Mouse (Mus musculus) lung, postnatal 25 days (tissue): ENCODE data around the gene Cep295.
A peak's percentile ranks its signal among the peaks of the same experiment; 100 is the strongest.
"Not testable (repeated sequence)": the region's sequence is repeated elsewhere in the genome, so short reads cannot be mapped to it uniquely, and the experiment has no call there.

Source experiments
- DNase-seq: peaks from one replicate; pipeline ENCODE4 v3.0.0; 2022; ENCODE audit warnings: low spot score

Gene Cep295

DNA sequence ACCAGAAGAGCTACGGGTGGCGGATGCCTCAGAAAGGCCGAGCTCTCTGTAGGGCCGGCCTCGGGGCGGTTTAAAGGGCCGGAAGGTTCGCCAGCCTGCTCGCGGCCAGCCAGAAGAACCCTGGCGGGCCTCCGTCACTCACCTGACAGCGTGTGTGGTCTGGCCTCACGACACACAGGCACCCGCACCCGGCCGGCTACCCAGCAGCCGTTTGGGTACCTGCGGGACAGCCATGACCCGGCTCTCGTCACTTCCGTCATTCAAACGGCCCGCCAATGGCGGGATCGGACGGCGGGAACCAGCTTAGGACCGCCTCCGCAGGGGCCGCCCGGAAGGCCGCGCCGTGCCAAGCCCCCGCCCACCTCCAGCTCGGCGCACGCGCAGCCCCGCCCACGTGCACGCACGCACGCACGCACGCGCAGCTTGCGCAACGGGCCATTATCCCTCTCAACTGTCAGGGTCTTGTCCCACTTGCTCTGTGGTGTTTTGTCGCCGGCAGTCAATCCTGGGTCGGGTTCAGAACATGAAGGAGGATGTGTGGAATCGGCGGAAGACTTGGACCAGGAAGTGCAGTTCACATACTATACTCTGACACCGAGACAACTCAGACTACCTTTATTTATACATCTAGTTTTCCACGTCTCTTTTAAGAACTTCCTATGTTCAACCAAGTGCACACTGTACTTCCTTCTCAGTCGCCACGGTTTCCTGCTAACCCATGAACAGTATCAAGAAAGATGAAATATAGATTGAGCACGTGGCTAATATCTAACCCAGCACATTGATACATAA, at the start of gene Cep295:
TSS of gene Cep295 (minus strand) at position 305 of the 792 bp plus-strand sequence.
- peak; percentile 96 for DNase-seq

DNA sequence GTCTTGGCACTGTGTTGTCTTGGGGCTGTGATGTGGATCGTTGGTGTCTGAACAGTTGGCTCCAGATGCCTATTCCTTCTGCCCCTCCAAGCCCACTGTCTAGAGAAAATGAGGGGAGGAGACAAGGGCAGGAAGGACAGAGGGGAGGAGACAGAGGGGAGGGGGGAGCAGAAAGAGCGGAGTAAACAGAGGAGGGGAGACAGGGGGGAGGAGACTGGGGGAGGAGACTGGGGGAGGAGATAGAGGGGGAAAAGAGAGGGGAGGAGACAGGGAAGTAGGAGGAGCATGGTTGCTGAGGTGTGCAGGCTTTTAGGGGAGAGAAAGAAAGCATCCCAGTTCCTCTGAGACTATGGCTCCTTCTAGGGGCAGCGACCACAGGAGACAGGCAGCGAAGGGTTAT, 40.0 kb upstream of the Cep295 start:
- DNase-seq: no peak

DNA sequence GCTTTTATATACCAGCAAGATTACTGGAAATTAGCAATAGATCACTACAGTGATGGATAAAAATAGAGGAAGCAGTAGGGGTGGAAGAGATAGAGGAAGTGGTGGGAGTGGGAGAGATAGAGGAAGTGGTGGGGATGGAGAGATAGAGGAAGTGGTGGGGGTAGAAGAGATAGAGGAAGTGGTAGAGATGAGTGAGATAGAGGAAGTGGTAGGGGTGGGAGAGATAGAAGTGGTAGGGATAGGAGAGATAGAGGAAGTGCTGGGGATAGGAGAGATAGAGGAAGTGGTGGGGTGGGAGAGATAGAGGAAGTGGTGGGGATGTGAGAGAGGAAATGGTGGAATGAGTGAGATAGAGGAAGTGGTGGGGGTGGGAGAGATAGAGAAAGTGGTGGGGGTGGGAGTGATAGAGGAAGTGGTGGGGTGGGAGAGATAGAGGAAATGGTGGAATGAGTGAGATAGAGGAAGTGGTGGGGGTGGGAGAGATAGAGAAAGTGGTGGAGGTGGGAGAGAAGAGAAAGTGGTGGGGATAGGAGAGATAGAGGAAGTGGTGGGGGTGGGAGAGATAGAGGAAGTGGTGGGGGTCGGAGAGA, 37.9 kb upstream of the Cep295 start:
- DNase-seq: no peak

DNA sequence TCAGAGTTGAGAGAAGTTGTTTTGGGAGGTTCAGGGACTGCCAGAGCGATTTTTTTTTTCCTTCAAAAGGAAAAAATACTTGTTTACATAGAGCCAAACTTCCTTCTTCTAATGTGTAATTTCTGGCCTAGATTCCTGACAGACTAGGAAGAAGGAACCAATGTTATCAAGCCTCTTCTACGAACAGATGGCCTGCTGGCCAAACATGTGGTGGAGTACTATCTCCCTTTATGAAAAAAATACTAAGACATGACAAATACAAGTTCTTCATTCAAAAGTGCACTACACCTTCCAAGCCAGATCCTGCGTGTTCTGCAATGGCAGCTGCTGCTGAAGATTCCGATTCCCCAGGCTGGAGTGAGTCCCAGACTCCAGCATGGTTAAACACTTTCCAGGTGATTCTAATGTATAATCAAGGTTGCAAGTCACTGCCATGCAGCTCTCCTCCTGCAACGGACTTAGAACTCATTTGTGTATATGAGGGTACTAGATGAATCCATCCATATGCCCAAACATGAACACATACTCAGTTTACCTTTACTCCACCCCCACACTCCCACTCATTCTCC, 29.6 kb upstream of the Cep295 start:
- DNase-seq: no peak

DNA sequence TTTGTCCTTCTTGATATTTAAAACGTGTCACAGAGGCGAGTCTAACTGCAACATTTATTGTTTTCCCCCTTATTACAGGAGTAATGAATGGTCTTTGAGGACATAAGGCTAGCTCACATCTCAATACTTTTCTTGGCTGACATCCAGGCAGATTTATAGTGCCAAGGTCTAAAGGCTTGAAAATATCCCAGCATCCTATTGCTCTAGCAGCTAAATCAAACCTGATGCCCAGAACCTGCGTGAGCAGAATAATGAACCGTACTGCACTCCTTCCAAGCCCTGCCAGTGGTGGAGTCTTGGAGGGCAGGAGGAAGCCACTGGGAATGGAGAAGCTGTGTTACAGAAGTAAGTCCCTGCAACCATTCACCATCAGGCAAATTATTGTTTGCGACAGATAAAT, 26.7 kb upstream of the Cep295 start:
- no peak for DNase-seq

DNA sequence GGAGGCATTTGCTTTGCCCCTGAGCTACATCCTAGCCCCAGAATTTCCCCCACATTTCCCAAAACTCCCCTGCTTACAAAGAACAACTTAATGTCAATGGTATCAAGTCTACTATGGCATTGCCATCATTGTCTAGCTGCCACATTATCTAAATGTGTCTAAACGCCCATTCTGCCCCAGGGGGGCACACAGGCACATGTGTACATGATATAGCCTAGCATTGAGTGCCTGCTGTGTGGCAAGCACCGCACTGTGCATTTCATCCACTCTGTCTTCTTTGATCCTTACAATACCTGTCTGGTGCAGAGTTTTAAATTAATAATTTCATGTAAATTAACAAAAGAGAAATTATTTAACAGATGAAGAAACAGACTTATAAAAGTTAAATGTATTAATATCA, 8.7 kb upstream of the Cep295 start:
- no peak for DNase-seq

DNA sequence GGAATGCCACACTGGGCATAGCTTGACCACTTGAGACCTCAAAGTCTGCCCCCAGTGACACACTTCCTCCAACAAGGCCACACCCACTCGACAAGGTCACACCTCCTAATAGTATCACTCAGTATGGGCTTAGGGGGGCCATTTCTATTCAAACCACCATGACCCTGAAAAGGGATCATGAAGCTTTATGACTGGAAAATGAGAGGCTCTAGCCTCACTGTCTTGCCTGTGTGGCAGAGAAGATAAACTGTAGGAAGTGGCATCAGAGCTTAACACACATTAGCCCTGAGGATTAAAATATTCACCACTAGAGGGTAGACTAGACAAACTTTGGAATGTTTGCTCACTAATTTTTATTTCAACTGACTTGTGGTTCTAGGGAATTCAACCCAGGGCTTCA, 8.3 kb upstream of the Cep295 start:
- DNase-seq: no peak

DNA sequence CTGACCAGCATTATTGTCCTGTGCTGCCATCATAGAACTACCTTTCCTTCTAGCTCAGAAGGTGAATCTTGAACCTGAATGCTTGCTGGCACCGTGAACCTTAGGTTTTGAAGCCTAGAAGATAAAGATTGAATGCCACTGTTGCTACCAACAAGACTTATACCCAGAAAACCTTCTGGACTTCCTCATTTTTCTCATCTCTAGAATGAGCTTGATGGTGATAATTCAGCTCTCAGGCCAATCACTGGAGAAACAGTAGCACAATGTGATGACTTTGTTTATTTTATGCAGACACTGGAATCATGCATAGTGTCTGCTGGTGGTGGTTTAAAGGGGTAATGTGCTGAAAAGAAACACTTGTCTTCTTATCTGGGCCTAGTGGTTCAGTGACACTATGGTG, 7.3 kb upstream of the Cep295 start:
- DNase-seq: no peak

DNA sequence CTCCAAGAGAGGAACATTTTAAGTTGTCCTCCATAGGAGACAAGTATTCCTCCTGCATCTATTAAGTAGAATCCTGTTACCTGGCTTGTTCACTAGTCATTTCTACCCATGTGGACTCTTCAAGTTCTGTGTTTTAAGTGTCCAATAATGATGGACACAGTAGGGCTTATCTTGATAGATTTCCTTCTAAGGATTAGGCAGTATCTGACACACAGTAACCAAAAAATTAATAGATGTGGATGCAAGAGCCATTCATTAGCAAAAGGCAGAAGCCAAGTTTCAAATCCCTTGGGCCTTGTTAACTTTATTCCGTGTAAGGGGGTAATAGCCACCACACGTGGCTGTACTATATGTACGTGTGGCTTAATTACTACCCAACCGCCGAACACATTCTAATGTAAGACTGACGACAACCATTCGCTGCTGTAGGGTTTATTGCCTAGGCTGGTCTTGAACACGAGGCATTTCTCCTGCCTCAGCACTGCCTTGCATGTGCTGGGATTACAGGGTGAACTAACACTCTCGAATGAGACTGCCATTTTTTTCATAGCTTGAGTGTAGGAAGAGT, 588 bp downstream of the Cep295 start:
- no peak for DNase-seq

DNA sequence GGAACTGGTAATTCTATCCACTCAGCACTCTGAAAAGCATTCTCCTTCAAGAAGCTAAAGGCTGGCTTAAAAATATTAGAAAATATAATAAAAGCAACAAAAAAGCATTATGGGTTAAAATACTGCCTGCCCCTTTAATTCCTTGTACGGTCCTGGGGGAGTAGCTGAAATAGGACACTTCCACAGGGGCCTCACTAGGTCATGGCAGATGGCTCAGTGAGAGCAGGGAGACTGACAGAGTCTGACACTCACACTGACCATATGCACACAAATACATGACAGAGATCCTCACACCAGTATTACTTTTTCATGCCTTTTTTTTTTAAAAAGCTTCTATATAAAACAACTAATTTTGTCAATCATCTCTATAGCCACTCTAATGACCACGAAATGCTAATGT, 7.7 kb downstream of the Cep295 start:
- no peak for DNase-seq

DNA sequence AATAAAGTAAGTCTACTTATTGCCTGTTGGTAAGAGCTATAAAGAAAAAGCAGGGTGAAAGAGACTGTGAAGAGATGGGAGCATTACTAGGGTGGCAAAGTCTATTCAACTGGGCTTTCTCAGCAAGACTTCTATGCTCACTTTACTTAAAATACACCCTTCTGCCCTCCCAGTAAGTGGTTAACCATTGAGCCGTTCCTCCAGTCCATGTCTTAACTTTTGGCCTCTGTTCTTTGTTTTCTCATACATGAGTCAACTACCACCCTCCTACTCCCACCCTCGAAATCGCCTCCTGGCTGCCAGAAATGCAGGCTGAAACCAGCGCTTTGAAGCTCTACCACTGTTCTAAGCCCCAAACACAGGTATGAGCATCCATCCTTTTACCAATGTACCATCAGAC, 19.8 kb downstream of the Cep295 start:
- DNase-seq: no peak

DNA sequence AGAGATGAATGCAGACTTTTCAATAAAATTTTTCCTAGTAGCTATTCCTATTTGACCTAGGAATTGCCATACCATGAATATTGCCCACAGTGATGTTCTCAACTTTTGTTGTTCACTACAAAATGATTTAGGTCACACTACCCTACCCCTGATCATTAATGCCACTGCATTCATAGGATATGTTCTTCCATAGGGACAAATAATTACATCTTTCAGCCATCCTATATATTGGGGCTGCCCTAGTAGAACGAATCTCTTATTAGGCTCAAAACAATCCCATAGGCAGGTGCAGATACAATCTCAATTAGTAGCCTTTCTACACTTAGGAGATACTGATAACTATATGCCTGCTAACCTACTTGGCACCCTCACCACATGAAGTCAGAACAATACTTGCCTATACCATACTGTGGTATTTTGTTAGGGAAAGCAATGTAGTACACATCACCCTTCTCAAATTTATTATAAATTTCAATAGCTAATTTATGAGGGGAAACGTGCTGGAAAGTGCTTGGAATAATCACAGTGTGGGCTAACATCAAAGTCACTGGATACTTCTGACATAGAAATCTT, 39.3 kb downstream of the Cep295 start:
- no peak for DNase-seq

DNA sequence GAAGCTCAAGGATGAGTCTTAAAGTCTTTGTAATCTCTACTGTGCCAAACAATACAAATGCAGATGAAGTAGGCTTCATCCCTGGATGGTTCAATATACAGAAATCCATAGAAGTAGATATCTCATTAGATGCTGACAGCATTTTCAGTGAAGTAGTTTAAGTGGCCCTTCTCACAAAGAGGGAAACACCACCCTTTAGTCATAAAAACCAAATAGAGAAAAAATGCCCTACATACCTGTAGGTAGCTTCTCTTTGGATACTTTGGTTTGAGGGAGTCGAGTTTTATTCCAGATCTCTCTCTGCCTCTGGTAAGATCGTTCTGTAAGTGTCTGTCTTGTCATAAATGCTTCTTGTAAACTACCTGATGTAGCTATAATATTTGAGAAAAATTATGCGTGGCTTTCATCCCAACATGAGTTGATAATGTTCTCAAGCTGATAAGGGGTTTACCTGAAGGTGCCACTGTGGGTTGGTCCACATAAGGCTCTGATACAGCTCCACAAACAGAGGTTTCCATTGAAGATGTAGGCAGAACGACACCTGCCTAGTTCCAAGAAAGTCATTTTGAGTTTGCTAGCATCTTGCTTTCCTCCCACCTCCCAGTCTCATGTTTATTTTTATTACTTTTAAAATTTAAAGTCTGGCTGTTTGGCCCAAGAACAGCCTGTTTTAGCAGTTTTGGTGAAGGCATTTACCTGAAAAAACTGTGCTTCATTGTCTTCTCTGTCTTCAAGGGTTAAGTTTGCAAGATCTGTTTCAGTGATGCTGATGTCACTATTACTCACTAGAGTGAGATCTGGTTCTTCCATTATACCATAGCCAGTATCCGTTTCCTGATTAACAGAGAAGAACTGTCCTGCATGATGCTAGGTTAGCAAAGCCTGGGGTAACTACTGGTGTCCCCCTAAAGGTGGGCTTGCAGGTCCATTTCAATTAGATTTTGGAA, 40.1 kb downstream of the Cep295 start:
- no peak for DNase-seq

DNA sequence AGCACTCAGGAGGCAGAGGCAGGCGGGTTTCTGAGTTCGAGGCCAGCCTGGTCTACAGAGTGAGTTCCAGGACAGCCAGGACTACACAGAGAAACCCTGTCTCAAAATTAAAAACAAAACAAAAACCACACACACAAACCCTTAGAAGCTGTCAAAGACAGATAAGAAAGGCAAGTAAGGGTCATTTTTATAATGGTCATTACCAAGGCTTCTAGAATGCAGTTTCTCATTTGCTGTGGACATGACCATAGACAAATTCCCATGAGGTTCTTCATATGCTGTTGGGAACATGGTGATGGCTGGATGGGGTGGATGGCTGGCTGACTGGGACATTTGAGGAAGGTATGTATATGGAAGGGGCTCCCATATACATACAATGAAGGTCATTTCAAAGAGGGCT, 41.3 kb downstream of the Cep295 start:
- not testable (repeated sequence) for DNase-seq

DNA sequence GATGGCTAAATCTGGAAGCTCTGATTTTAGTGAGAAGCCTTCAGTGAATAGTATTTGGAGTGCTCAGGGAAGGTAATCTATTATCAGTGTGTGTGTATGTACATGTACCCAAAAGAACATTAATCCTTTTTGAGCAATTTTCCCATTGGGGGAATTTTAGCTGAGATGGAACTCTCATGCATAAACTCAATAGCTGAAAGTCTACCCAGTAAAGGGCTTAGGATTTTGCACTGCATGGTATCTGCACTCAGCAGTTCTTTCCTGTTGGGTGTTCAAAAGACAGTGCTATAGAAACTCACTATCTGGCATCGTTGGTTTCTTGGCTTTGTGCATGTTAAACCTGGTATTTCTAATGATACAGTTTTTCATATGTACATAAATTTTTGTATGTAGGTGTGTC, 43.0 kb downstream of the Cep295 start:
- DNase-seq: no peak

DNA sequence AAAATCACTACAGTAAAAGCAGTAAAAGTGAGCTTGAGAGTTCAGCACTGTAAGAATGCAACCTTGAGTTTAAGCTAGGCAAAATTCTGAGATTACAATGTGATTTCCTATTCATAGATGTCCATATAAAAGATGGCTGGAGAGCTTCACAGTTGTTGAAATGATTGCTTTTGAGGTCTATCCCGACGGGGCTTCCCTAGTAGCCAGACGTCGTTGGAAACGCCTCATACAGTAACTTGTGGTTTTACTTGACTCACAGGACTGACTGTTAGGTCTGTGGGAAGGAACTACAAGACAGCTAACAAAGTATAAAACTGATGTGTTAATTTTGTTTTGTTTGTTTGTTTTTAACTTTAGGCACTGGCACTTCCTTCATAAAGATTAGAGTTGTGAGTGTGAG, 44.0 kb downstream of the Cep295 start:
- no peak for DNase-seq

DNA sequence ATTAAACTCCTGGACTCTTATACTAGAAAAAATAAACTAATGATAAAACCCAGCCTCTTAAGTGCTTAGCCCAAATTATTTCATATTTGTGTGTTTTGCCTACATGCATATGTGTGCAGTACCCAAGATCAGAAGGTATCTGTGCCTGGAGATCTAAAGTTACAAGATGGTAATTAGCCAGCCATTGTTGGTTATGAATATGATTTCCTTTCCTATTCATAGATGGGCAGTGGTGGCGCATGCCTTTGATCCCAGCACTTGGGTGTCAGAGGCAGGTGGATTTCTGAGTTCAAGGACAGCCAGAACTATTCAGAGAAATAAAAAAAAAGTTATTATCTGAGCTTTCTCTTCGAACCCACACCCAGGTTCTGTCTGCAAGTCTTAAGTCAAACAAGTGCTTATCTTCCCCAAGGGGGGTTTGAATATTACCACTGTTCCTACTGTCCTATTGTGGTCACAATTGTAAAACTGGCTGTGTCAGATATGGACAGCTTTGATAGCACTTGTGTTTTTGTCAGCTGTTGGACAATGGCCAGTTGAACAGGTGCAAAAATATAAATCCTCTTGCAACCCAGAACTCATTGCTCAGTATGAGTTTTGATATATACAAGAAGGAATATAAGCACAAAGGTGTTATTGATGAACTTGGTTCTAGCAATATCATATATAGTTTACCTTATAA, 45.4 kb downstream of the Cep295 start:
- no peak for DNase-seq

DNA sequence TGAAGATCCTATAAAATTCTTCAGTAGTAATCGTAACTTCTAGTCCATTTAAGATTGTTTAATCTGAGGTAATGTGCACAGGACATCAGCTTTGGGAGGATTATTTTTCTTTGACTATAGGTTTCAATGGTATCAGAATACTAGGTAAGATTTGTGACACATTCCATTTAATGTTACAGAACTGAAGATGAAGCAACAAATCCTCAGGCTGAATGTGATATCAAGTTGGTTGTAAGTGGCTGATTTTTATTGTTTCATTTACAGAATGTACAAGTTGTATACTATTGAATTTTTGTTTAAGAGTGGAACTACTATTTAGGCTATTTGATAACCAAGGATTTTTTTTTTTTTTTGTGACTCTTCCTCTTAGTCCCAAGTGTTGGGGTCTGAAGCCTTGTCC, 47.4 kb downstream of the Cep295 start:
- DNase-seq: no peak

DNA sequence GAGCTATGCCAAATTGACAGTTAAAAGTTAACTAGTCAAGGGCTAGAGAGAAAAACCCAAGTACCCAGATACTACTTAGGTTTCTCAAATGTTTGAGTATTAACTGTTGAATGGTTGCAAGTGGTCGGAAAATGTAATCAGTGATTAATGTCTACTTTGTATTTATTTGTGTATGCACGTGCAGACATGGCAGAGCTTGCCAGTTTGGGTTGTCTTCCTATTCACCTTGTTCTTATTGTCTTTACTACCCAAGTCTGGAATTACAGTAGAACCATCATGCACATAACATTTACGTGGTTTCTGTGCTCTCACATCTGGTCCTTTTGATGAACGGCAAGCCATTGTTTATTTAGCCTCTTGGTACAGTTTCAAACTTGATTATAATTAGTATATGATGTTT, 48.2 kb downstream of the Cep295 start:
- DNase-seq: no peak

DNA sequence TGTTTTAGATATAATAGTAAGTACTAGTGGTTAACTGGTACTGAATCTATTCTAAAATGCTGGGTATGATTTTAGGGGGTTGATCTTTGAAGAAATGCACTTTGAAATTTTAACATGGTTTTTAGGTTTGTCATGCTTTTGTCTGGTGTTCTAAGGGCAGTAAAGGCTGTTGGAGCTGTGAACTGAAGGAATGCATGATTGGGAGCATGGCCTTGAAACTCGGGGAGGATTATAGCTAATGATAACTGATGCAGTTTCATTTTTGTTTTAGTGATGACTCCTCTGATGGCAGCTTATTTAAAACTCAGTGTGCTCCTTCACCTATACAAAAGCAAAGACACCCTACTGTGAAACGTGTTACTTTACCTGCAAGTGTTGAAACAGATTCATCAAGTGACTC, 49.3 kb downstream of the Cep295 start:
- DNase-seq: no peak

DNA sequence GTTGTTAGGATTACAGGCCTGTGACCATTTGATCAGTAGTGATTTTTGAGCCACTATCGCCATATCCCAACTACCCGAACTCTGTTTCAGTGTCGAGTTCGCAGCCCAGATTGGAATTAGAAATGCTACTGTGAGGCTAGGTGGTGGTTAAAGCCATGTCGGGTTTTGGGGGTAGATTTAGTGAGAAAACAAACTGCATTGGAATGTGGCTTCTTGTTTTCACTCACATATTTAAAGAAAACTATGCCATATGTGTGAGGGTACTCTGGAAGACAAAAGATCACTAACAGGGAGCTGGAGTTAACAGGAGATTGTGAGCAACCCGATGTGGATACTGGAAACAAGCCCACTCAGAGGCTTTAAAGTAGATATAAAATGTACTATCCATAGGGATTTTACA, 50.3 kb downstream of the Cep295 start:
- no peak for DNase-seq
